Mouse (Mus musculus) G1E (cell line): Measurements from ENCODE around the gene Chic2. TPM values are rescaled to one million over a fixed set of nuclear protein-coding genes. Genes with fewer than 3 reads are reported as not detected.

ENCODE experiments used
- ATAC-seq: 2 replicates; pipeline ENCODE4 v1.8.0; 2016; ENCODE audit warnings: mild to moderate bottlenecking; ENCODE audit not compliant: insufficient number of reproducible peaks, poor library complexity, low FRiP score, severe bottlenecking; ENCODE audit errors: extremely low read depth
- DNase-seq: peaks from one replicate; pipeline ENCODE4 v3.0.0; 2012; ENCODE audit warnings: low spot score
- H3K27me3 ChIP-seq: 2 replicates; pipeline ENCODE4 v1.6.1; 2012; ENCODE audit warnings: mild to moderate bottlenecking, low read length, inconsistent platforms; ENCODE audit not compliant: insufficient read depth
- H3K36me3 ChIP-seq: replicated peaks from 2 replicates; pipeline ENCODE3; 2012; ENCODE audit warnings: mild to moderate bottlenecking, inconsistent platforms
- H3K4me1 ChIP-seq: 2 replicates; pipeline ENCODE4 v1.6.1; 2012; ENCODE audit warnings: low read depth, low read length, inconsistent platforms, mixed read lengths; ENCODE audit not compliant: insufficient read depth
- H3K4me3 ChIP-seq: 2 replicates; pipeline ENCODE4 v1.5.1; 2012; ENCODE audit warnings: low read depth, mild to moderate bottlenecking, inconsistent platforms, low read length, moderate library complexity, mixed read lengths
- H3K9me3 ChIP-seq: replicated peaks from 2 replicates; pipeline ENCODE4 v1.6.1; 2012; ENCODE audit warnings: inconsistent platforms
- CTCF ChIP-seq: IDR thresholded peaks from 2 replicates; pipeline ENCODE4 v1.5.1; 2012; ENCODE audit warnings: low read depth, low read length, inconsistent platforms, mixed read lengths
- GATA1 ChIP-seq: IDR thresholded peaks from 2 replicates; pipeline ENCODE4 v1.6.1; 2012; ENCODE audit warnings: borderline replicate concordance, low read length, inconsistent platforms, mixed read lengths
- GATA2 ChIP-seq: IDR thresholded peaks from 2 replicates; pipeline ENCODE4 v1.6.1; 2012; ENCODE audit warnings: low read depth, low read length, inconsistent platforms, borderline replicate concordance
- POLR2AphosphoS5 ChIP-seq: IDR thresholded peaks from 2 replicates; pipeline ENCODE4 v1.6.1; 2012; ENCODE audit warnings: low read depth, low read length, inconsistent platforms; ENCODE audit not compliant: insufficient replicate concordance
- TAL1 ChIP-seq: conservative IDR thresholded peaks from 2 replicates; pipeline ENCODE4 v1.6.1; 2012; ENCODE audit warnings: low read depth, low read length, inconsistent platforms, mixed read lengths
- polyA plus RNA-seq: library from polyadenylated mRNA; stranded (reverse); fragments of >175 nt; gene quantifications from 2 replicates; pipeline ENCODE4 v1.2.3, GENCODE M21; 2012
- total RNA-seq, 2 experiments: library from RNA; stranded (forward) in 1 of 2; stranded (reverse) in 1 of 2; fragments of 200-1000 nt in 1 of 2; fragments of >200 nt in 1 of 2; fragmentation: Nextera tagmentation in 1 of 2; gene quantifications; 2 replicates each; pipeline ENCODE4 v1.2.3; 2014 to 2017

The Chic2 gene
- total and polyA plus RNA-seq, 3 experiments = 32.0 to 69.3 (median 57.4) TPM

DNA sequence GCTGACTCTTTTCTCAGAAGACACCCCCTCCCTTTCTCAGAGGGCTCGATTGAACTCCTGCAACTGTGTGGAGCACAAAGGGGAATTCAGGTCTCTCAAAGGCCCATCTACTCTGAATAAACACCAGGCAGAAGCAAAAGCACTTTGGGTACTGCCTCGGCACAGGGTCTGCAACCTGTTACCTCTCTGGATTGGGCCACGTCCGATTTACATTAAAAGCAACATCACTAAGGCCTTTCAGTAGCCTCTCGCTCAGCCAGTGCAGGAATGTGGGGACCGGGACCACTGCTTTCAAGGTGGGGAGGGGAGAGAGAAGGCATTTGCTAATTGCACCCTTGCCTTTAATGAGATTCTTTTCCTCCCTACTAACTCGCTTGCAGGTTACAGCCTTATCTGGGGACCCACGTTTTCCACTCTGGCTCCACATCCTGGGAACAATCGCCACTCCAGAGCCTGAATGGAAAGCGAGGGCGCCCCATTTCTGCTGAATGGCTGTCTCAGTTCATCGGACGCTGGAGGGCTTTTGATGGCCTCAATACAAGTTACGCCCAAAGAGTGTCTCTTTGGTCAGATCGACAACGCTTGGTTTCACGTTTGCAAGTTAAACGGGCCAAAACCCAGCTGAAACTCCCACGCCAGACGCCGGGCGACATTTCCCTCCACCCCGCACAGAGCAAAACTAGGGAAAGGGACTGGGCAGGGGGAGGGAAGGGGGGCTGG lies 26.2 kb upstream of the Chic2 start:
- no peak for ATAC-seq
- no peaks in the 10 kb centered on the region for H3K36me3 ChIP-seq
- TF ChIP-seq GATA2 (no peak), GATA1 (no peak), TAL1 (no peak)

DNA sequence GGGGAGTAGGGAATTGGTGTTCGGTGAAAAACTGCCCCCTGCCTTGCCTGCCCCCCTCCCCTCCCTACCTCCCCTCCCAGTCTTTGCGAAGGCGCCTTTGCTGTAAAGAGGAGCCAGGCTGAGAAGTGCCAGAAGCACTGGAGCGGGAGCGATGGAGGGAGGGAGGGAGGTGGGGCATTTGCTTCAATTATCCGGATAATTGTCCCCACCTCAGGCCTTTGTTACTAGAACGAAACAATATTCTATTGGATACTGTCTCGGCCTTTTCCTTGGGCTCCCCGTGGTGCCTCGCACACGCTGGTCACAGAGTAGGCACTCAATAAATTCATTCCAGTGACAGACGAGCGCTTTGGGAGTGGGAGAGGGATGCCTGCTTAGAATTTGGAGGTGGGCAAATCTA lies 25.6 kb upstream of the Chic2 start:
- H3K36me3 ChIP-seq = no peaks in the 10 kb centered on the region
- ATAC-seq = no peak
- DNase-seq = no peak
- TF ChIP-seq GATA1 (no peak), TAL1 (no peak), GATA2 (no peak), POLR2AphosphoS5 (no peak), CTCF (no peak)
- H3K27me3 ChIP-seq = peaks cover 78% of the 10 kb centered on the region
- H3K9me3 ChIP-seq = no peaks in the 10 kb centered on the region; the same call in 1 of the 2 replicates
- peaks cover 5% of the 10 kb centered on the region; the same call in 1 of the 2 replicates for H3K4me1 ChIP-seq
- no peak overlapping the region for H3K4me3 ChIP-seq

More for the DNA sequence above, 26.2 kb upstream of the Chic2 start:
- Histone ChIP-seq H3K9me3 (no peaks in the 10 kb centered on the region), H3K27me3 (peaks cover 85% of the 10 kb centered on the region), H3K4me1 (peaks cover 5% of the 10 kb centered on the region; the same call in 1 of the 2 replicates), H3K4me3 (no peak overlapping the region)
- DNase-seq = no peak

DNA sequence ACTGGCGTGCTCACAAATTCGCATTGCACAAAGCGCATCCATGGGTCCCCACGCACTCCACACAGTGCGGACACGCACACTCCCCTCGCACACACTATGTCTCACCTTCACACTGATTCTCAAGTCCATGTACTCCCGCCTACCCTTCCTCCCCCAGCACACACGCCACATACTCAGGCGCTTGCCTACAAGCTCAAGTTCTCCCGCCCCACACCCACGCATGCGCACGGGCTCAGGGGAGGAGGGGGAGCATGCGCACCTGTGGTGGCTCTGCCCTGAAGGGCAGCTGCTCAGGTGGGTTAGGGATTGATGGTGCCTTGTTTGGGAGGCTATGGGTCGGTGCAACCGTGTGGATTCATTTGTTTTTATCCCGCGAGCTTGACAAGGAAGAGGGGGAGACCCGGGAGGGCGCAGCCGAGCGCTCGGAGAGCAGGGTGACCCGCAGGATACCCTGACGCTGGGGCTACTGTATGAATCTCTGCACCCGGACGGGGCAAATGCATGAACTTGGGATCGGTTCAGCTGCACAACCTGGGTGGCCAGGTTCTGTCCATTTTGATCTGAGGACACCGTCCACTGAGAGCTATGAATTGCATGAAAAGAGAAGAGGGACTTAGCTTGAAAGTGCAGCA lies 22.7 kb upstream of the Chic2 start:
- no peak for DNase-seq
- ATAC-seq = no peak

DNA sequence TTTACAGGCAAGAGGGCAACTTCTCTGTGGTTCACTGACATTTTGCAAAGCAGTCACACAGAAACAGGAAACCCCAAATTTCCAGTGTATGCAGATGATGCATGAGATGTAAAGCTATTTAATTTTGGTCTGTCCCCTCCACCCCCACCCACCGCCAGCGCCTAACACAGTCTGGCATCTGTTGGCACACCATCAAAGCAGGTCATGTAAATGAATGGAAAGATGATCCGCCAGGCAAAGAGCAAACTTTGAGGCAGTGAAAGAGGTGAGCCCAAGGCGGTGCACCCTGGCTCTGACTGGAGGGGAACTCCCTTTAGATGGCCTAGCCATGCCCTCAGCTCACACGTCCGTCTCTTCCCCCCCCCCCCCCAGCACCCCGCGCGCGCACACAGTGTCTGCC lies 22.1 kb upstream of the Chic2 start:
- H3K36me3 ChIP-seq = no peaks in the 10 kb centered on the region
- ATAC-seq (no peak), DNase-seq (no peak)
- TF ChIP-seq POLR2AphosphoS5 = no peak
- no peak for TF ChIP-seq TAL1
- no peak for TF ChIP-seq GATA1
- no peak for TF ChIP-seq CTCF
- no peak for TF ChIP-seq GATA2
- no peak overlapping the region for H3K4me3 ChIP-seq
- peaks cover 5% of the 10 kb centered on the region; the same call in 1 of the 2 replicates for H3K4me1 ChIP-seq
- no peaks in the 10 kb centered on the region; the same call in 1 of the 2 replicates for H3K9me3 ChIP-seq
- H3K27me3 ChIP-seq = peaks cover 52% of the 10 kb centered on the region

More for the DNA sequence above, 22.7 kb upstream of the Chic2 start:
- peaks cover 5% of the 10 kb centered on the region; the same call in 1 of the 2 replicates for H3K4me1 ChIP-seq
- H3K4me3 ChIP-seq = no peak overlapping the region
- peaks cover 57% of the 10 kb centered on the region for H3K27me3 ChIP-seq
- no peaks in the 10 kb centered on the region; the same call in 1 of the 2 replicates for H3K9me3 ChIP-seq
- no peaks in the 10 kb centered on the region for H3K36me3 ChIP-seq
- TF ChIP-seq TAL1 = no peak
- no peak for TF ChIP-seq GATA2
- no peak for TF ChIP-seq POLR2AphosphoS5
- no peak for TF ChIP-seq GATA1
- no peak for TF ChIP-seq CTCF

DNA sequence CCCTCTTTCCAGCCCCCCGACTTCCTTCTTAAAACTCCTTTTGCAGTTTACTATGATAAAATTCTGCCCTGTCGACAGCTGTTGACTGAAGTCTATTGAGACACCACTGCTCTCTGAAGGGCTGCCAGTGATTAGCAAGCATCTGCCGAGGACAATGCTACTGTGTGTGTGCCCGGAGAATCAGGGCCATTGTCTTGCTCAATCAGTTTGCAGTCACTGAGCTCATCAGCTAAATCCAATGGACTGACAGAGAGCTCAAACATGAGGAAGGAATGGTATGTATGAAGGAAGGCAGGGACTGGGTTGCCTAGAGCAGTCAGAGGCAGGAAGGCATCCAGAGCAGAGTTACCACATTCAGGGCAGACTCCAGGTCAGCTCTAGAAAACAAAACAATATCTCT lies 18.6 kb upstream of the Chic2 start:
- peaks cover 3% of the 10 kb centered on the region; the same call in 1 of the 2 replicates for H3K4me1 ChIP-seq
- no peak overlapping the region for H3K4me3 ChIP-seq
- DNase-seq = no peak
- no peaks in the 10 kb centered on the region; the same call in 1 of the 2 replicates for H3K9me3 ChIP-seq
- no peaks in the 10 kb centered on the region for H3K36me3 ChIP-seq
- TF ChIP-seq GATA1 (no peak), GATA2 (no peak), POLR2AphosphoS5 (no peak), CTCF (no peak), TAL1 (no peak)
- no peak for ATAC-seq
- H3K27me3 ChIP-seq = peaks cover 28% of the 10 kb centered on the region

DNA sequence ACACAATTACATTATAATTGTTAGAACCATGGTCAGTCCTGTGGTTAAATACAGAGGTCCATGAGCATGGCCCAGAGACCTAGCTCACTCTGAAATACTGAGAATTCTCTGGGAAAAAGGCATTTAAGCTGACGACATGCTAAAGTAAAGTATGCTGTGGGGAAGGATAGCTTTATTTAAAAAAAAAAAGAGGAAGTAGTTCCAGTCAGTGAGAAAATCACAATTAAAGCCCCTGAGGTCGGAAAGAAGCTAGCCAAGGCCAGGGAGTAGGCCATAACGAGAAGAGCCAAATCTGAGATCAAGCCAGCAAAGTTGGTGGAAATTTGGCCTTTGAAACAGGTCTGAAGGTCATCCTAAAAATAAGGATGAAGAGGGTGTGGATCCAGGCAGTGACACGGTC lies 6.5 kb upstream of the Chic2 start:
- TF ChIP-seq TAL1 (no peak), GATA2 (no peak), GATA1 (no peak), CTCF (no peak), POLR2AphosphoS5 (no peak)
- Histone ChIP-seq H3K36me3 (no peaks in the 10 kb centered on the region), H3K27me3 (peaks cover 31% of the 10 kb centered on the region), H3K9me3 (no peaks in the 10 kb centered on the region), H3K4me3 (no peak overlapping the region), H3K4me1 (no peaks in the 10 kb centered on the region)
- DNase-seq (no peak), ATAC-seq (no peak)
